Mouse (Mus musculus): ENCODE data around the gene Hoxb5. TPM values are rescaled to one million over a fixed set of nuclear protein-coding genes. Genes with fewer than 3 reads are reported as not detected.

Gene Hoxb5
- total RNA-seq, 2 experiments from 2014 or later = not detected

GRCm38 (mm10) chr11:96348988-96349387 is 45.9 kb downstream of the Hoxb5 start:
- Histone ChIP-seq H3K27ac (no peak overlapping the region), H3K4me3 (no peak overlapping the region)
- no peak for DNase-seq (ENCODE audit: extremely low spot score in 1 of 2, low spot score in 2 of 2)
- intact Hi-C loops (cut with DNase I) = no loop called here
- TF ChIP-seq CTCF (IDR thresholded peaks at IDR 0.05) = no peak

DNA sequence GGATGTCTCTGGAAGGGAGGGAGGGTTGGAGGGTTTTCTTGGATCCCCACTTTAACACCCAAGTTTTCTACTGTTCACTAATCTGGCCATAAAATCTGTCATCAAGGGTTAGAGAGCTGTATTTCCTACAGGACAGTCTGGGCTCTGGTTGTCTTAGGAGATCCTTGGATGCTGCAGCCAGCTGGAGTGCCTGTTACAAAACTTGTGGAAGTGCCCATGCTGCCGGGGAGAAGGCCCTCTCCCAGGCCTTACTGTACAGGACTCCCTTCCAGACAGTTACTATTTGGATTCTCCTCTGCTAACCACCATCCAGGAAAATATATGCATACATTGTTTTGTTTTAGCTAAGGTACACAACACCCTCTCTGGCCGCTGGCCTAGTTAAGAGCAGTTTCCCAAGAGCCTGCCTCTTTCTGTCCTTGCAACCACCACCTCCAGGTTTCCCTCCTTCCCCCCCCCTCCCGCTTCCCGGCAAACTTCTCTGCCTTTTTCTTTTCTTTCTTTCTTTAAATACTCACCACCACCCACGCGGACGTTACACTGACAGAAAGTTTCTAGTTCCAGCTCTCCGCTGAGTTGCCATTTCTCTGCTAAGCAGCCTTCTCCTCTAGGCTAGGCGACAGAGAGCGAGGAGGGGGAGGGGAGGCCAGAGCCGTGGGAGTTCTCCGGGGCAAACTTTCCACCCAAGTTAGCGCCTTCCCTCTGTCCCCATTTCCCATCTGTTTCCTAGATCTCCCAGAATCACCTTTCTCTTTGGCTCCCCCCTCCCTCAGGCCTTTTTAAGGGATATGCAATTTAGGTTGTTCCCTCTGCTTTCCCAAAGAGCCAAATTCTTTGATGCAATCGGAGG is 46.6 kb downstream of the Hoxb5 start:
- no peak overlapping the region for H3K27ac ChIP-seq
- H3K4me3 ChIP-seq = no peak overlapping the region
- no peak for TF ChIP-seq CTCF (IDR thresholded peaks at IDR 0.05)
- no peak for DNase-seq (ENCODE audit: extremely low spot score in 1 of 2, low spot score in 2 of 2)
- intact Hi-C loops (cut with DNase I) = loop anchor here (5.0 kb wide), 2 partner anchors 32 to 337 kb away; partner anchors contain the start of gene Hoxb4

DNA sequence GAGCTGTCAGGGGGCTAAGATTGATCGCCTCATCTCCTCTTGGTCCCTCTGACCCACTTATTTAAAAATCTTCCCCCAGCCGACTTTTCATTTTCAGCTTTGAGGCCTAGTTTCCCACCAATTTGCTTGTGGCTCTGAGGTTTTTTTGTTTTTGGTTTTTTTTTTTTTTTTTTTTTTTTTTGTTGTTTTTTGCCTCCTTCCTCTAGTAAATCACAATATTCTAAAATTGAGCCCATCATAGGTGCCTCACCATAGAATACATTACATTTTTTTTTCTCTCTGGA is 47.1 kb downstream of the Hoxb5 start, which contains the start of gene Hoxb2:
Hoxb2 (plus strand) TSS at position 185 of the 284 bp plus-strand sequence.
- Histone ChIP-seq H3K4me3 (no peak within 1 kb of the TSS), H3K27ac (no peak within 1 kb of the TSS)
- no peak for DNase-seq (ENCODE audit: extremely low spot score in 1 of 2, low spot score in 2 of 2)
- TF ChIP-seq CTCF (IDR thresholded peaks at IDR 0.05) = no peak
- intact Hi-C loops (cut with DNase I) = loop anchor here (5.0 kb wide), 2 partner anchors 33 to 338 kb away; partner anchors contain the start of gene Hoxb4

DNA sequence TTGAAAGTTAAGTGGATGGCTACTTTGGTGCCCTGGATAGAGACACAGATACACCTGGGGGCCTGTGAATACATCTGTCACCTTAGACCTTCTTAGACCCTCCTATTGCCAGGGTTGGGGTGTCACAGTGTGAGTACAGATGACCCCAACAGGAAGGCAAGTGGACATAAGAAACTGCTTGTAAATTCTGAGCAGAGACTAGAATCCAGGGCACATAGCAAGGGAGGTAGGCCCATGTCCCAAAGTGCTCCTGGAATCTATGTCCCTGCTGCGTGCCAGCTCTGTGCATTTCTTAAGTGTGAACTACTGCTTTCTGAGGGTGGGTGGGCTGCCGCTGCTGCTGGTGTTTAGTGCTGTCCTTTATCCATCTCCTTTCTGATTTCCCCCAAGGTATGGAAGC is 47.7 kb downstream of the Hoxb5 start:
- no peak for TF ChIP-seq CTCF (IDR thresholded peaks at IDR 0.05)
- intact Hi-C loops (cut with DNase I) = loop anchor here (5.0 kb wide), 2 partner anchors 33 to 338 kb away; partner anchors contain the start of gene Hoxb4

GRCm38 (mm10) chr11:96351312-96351711 is 48.2 kb downstream of the Hoxb5 start:
- Histone ChIP-seq H3K4me3 (no peak overlapping the region), H3K27ac (no peak overlapping the region)
- TF ChIP-seq CTCF (IDR thresholded peaks at IDR 0.05) = no peak
- intact Hi-C loops (cut with DNase I) = loop anchor here (5.0 kb wide), 2 partner anchors 34 to 339 kb away; partner anchors contain the start of gene Hoxb4
- no peak for DNase-seq (ENCODE audit: extremely low spot score in 1 of 2, low spot score in 2 of 2)

More for the DNA sequence above, 47.7 kb downstream of the Hoxb5 start:
- no peak for DNase-seq (ENCODE audit: extremely low spot score in 1 of 2, low spot score in 2 of 2)
- Histone ChIP-seq H3K4me3 (no peak overlapping the region), H3K27ac (no peak overlapping the region)

DNA sequence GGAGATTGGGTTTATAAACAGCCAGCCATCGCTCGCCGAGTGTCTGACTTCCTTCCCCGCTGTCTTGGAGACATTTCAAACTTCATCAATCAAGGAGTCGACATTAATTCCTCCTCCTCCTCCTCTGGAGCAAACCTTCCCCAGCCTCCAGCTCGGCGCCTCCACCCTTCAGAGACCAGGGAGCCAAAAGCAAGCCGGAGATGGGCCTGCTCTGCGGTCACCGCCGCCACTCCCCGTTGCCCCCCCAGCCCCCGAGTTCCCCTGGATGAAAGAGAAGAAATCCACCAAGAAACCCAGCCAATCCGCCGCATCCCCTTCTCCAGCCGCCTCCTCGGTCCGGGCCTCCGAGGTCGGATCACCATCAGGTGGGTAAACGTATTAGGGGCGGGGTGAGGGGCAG is 48.7 kb downstream of the Hoxb5 start:
- Histone ChIP-seq H3K4me3 (no peak overlapping the region), H3K27ac (no peak overlapping the region)
- no peak for TF ChIP-seq CTCF (IDR thresholded peaks at IDR 0.05)
- no peak for DNase-seq (ENCODE audit: extremely low spot score in 1 of 2, low spot score in 2 of 2)
- intact Hi-C loops (cut with DNase I) = loop anchor here (5.0 kb wide), 2 partner anchors 35 to 340 kb away; partner anchors contain the start of gene Hoxb4

DNA sequence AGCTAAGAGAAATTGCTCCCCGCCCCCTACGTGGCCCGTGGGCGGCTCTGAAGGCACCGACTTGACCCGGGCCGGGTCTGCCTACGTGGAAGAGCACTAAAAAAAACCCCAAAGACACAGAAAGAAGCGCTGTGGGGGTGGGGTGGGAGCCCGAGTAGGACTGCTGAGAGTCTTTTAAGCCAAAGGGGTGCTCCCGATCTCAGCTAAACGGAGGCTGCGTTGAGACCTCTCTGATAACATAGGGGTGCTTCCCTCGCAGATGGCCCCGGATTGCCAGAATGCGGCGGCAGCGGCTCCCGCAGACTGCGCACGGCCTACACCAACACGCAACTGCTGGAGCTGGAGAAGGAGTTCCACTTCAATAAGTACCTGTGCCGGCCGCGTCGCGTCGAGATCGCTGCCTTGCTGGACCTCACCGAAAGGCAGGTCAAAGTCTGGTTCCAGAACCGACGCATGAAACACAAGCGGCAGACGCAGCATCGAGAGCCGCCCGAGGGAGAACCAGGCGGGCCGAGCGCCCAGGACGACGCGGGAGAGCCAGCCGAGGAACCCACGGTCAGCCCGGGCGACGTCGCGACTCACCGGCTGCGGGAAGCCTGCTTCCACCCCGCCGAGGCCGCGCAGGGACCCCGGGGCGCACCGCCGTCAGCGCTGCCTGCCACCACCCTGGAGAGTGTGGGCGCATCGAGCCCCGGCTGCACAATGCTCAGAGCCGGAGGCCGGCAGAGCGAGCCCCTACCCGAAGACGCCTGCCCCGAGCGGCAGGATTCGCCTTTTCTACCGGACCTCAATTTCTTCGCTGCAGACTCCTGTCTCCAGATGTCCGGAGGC is 49.8 kb downstream of the Hoxb5 start:
- no peak overlapping the region for H3K4me3 ChIP-seq

GRCm38 (mm10) chr11:96353522-96353841 is 50.3 kb downstream of the Hoxb5 start:
- DNase-seq (ENCODE audit: extremely low spot score in 1 of 2, low spot score in 2 of 2) = no peak
- Histone ChIP-seq H3K27ac (no peak overlapping the region), H3K4me3 (no peak overlapping the region)
- intact Hi-C loops (cut with DNase I) = loop anchor here (5.0 kb wide), 2 partner anchors 36 to 341 kb away; partner anchors contain the start of gene Hoxb4
- no peak for TF ChIP-seq CTCF (IDR thresholded peaks at IDR 0.05)

More for the DNA sequence above, 49.8 kb downstream of the Hoxb5 start:
- no peak overlapping the region for H3K27ac ChIP-seq
- intact Hi-C loops (cut with DNase I) = loop anchor here (5.0 kb wide), 2 partner anchors 36 to 341 kb away; partner anchors contain the start of gene Hoxb4
- TF ChIP-seq CTCF (IDR thresholded peaks at IDR 0.05) = no peak
- no peak for DNase-seq (ENCODE audit: extremely low spot score in 1 of 2, low spot score in 2 of 2)

DNA sequence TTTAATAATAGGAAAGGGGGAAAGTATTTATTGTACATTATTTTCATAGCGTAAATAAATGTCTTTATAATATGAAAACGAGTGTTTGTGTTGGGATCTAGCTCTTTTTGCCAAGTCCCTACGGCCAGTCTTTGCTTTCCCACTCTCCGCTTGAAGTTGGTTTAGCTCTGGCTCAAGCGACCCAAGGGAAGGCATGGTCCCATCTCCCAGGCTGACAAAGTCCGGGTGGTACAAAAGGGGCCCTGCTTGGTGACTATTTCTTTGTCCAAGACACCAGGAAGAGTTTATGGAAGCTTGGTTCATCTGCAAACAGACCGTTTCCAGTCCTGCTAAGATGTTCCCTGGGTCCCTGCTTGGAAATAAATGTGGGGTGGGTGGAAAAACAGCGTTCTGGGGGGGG is 50.8 kb downstream of the Hoxb5 start:
- Histone ChIP-seq H3K27ac (no peak overlapping the region), H3K4me3 (no peak overlapping the region)
- no peak for DNase-seq (ENCODE audit: extremely low spot score in 1 of 2, low spot score in 2 of 2)
- intact Hi-C loops (cut with DNase I) = loop anchor here (5.0 kb wide), 2 partner anchors 37 to 342 kb away; partner anchors contain the start of gene Hoxb4
- no peak for TF ChIP-seq CTCF (IDR thresholded peaks at IDR 0.05)

GRCm38 (mm10) chr11:96354376-96354775 is 51.2 kb downstream of the Hoxb5 start:
- H3K27ac ChIP-seq = no peak overlapping the region
- H3K4me3 ChIP-seq = no peak overlapping the region
- intact Hi-C loops (cut with DNase I) = loop anchor here (5.0 kb wide), 2 partner anchors 37 to 342 kb away; partner anchors contain the start of gene Hoxb4
- no peak for DNase-seq (ENCODE audit: extremely low spot score in 1 of 2, low spot score in 2 of 2)
- TF ChIP-seq CTCF (IDR thresholded peaks at IDR 0.05) = no peak

- TF ChIP-seq CTCF (IDR thresholded peaks at IDR 0.05) = no peak
- no peak overlapping the region for H3K4me3 ChIP-seq
- H3K27ac ChIP-seq = no peak overlapping the region
- intact Hi-C loops (cut with DNase I) = loop anchor here (5.0 kb wide), 2 partner anchors 38 to 343 kb away; partner anchors contain the start of gene Hoxb4
- DNase-seq (ENCODE audit: extremely low spot score in 1 of 2, low spot score in 2 of 2) = no peak
These were observed 51.7 kb downstream of the Hoxb5 start for GRCm38 (mm10) chr11:96354801-96355311.

Small RNAs within 50 kb of the gene (microRNA-seq; reads per million reads assigned to microRNA genes)
- gene Mir10a (7.3 to 14.8 reads per million in 2 experiments), gene Mir196a-1 (0 reads per million in 2 experiments)

Other genes with a start within 250 kb of the Hoxb5 start
- gene Ube2z, start 237.9 kb upstream of the Hoxb5 start, total RNA-seq (2021) = 10 to 100 TPM; 53.5 to 57.9 TPM
- gene Atp5g1, start 227.7 kb upstream of the Hoxb5 start, total RNA-seq (2021) = 100 to 1,000 TPM; 328 to 333 TPM
- not detected for gene Calcoco2, start 191.4 kb upstream of the Hoxb5 start, total RNA-seq (2021)
- not detected for gene Ttll6, start 169.6 kb upstream of the Hoxb5 start, total RNA-seq (2021)
- not detected for gene Hoxb13, start 109.0 kb upstream of the Hoxb5 start, total RNA-seq (2021)
- not detected for gene Hoxb9, start 31.9 kb upstream of the Hoxb5 start, total RNA-seq (2021)
- gene Hoxb8, start 21.4 kb upstream of the Hoxb5 start, total RNA-seq (2021) = not detected
- not detected for gene Hoxb7, start 16.7 kb upstream of the Hoxb5 start, total RNA-seq (2021)
- gene Hoxb6, start 10.9 kb upstream of the Hoxb5 start, total RNA-seq (2021) = not detected
- not detected for gene Hoxb4, start 14.9 kb downstream of the Hoxb5 start, total RNA-seq (2021)
- not detected for gene Hoxb3, start 20.0 kb downstream of the Hoxb5 start, total RNA-seq (2021)
- not detected for gene Hoxb2, start 47.2 kb downstream of the Hoxb5 start, total RNA-seq (2021)
- not detected for gene Hoxb1, start 62.4 kb downstream of the Hoxb5 start, total RNA-seq (2021)
- gene Skap1, start 161.3 kb downstream of the Hoxb5 start, total RNA-seq (2021) = 1 to 10 TPM; 1.8 to 2.0 TPM

All from left cerebral cortex, adult 2 months (tissue).